Mouse (Mus musculus) thymus, postnatal 10 days (tissue): ENCODE results near the gene Ifna15.

ENCODE experiments used
- DNase-seq, 2 experiments: peaks; one replicate each; pipeline ENCODE4 v3.0.0; 2021; ENCODE audit warnings: low spot score in 2 of 2

Gene Ifna15

GRCm38 (mm10) chr4:88514403-88514802 is 43.6 kb downstream of the Ifna15 start:
- peak; percentile 7 to 42 for DNase-seq

- no peak for DNase-seq
Measured at GRCm38 (mm10) chr4:88513743-88514142, 44.3 kb downstream of the Ifna15 start.
